Mouse (Mus musculus) forebrain, embryonic 14.5 days (tissue): Measurements from ENCODE around the gene Dgki. TPM values are rescaled to one million over a fixed set of nuclear protein-coding genes. Genes with fewer than 3 reads are reported as not detected.
"Not testable (repeated sequence)": the region's sequence is repeated elsewhere in the genome, so short reads cannot be mapped to it uniquely, and the experiment has no call there.

Experiments
- ATAC-seq: fragments of 200-750 bp; cut with Nextera tagmentation; 2 replicates; pipeline ENCODE4 v1.8.0; 2017; ENCODE audit warnings: mild to moderate bottlenecking, moderate library complexity
- DNase-seq: peaks from one replicate; pipeline ENCODE4 v3.0.0-alpha.2; 2015; ENCODE audit warnings: low spot score
- H3K27ac ChIP-seq: fragments of 300-500 bp; sonication (generic); 2 replicates; pipeline ENCODE4 v1.5.1; 2014; ENCODE audit warnings: low read depth, mild to moderate bottlenecking, control low read depth, low read length, moderate library complexity
- H3K27me3 ChIP-seq: fragments of 300-500 bp; sonication (generic); replicated peaks from 2 replicates; pipeline ENCODE4 v1.6.1; 2014; ENCODE audit warnings: low read length, control low read depth, mixed read lengths; ENCODE audit not compliant: control insufficient read depth, insufficient read depth
- H3K36me3 ChIP-seq: fragments of 300-500 bp; sonication (generic); 2 replicates; pipeline ENCODE4 v1.6.1; 2014; ENCODE audit warnings: low read length, control low read depth; ENCODE audit not compliant: control insufficient read depth, insufficient read depth
- H3K4me1 ChIP-seq: fragments of 300-500 bp; sonication (generic); 2 replicates; pipeline ENCODE4 v1.6.1; 2014; ENCODE audit warnings: antibody characterized with exemption, low read length, control low read depth; ENCODE audit not compliant: control insufficient read depth, insufficient read depth
- H3K4me2 ChIP-seq: fragments of 300-500 bp; sonication (generic); 2 replicates; pipeline ENCODE4 v1.6.1; 2014; ENCODE audit warnings: mild to moderate bottlenecking, control low read depth, low read length
- H3K4me3 ChIP-seq: fragments of 300-500 bp; sonication (generic); 2 replicates; pipeline ENCODE4 v1.5.1; 2014; ENCODE audit warnings: low read depth, low read length, control low read depth
- H3K9ac ChIP-seq: fragments of 300-500 bp; sonication (generic); 2 replicates; pipeline ENCODE4 v1.6.1; 2014; ENCODE audit warnings: mild to moderate bottlenecking, low read length, control low read depth, moderate library complexity
- H3K9me3 ChIP-seq: fragments of 300-500 bp; sonication (generic); replicated peaks from 2 replicates; pipeline ENCODE4 v1.6.1; 2016; ENCODE audit warnings: low read length, control low read depth, mixed read lengths; ENCODE audit not compliant: control insufficient read depth
- WGBS: fragments of 180-500 bp; shearing (Covaris S2); extraction: QIAGEN DNeasy Blood & Tissue Kit; methylation state at CpG from one replicate; pipeline ENCODE4 v1.1.7; 2014; 5-methylcytosine and 5-hydroxymethylcytosine counted together
- polyA plus RNA-seq: library from polyadenylated mRNA; unstranded; fragments of >200 nt; fragmentation: Nextera tagmentation; extraction: Ambion mirVana; gene quantifications from 2 replicates; pipeline ENCODE4 v1.2.1, GENCODE M21; 2014

Gene Dgki
- polyA plus RNA-seq, 1 experiment from 2014 or later = 3.8 TPM

DNA sequence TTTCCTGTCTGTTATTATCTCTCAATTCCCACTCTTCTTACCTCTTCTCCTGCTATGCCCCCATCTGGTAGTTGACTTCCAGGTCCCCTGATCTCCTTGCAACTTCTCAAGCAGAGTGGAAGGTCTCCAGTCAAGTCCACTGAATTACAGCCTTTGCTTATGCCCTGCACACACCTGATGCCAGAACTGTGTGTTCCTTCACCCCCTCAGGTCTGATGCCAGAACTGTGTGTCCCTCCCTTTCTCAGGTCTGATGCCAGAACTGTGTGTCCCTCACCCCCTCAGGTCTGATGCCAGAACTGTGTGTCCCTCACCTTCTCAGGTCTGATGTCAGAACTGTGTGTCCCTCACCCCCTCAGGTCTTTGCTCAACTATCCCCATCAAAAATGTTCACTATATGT lies 161.2 kb downstream of the Dgki start:
- DNase-seq (no peak), ATAC-seq (no peak)
- Histone ChIP-seq H3K9ac (no peak overlapping the region), H3K4me3 (no peak overlapping the region), H3K27ac (no peak overlapping the region), H3K9me3 (no peaks in the 10 kb centered on the region), H3K27me3 (no peaks in the 10 kb centered on the region), H3K4me2 (no peak overlapping the region), H3K36me3 (no peaks in the 10 kb centered on the region), H3K4me1 (peaks cover 9% of the 10 kb centered on the region)

DNA sequence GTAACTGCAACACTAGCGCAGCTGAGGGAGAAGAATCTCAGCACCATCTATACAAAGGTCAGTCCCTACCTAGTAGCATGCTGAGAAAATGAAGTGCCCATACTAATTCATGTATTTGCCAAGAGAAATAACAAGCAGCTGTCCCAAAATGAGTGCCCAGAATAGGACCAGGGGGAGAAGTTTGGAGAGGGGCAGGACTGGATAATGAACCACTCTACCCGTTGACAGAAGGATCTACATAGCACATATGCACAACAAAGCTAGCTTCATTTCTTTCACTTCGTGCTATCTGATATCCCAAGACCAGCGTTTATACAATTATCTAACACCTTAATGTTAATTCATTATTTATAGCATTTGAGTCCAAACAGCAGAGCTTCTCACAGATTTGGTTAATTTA lies 168.7 kb downstream of the Dgki start:
- 0 out of 2 replicates have a peak, but pooled peaks have one; percentile 44 for ATAC-seq
- no peaks in the 10 kb centered on the region for H3K27me3 ChIP-seq
- no peak overlapping the region for H3K4me2 ChIP-seq
- H3K36me3 ChIP-seq = no peaks in the 10 kb centered on the region
- no peak overlapping the region; the same call in 1 of the 2 replicates for H3K27ac ChIP-seq
- no peaks in the 10 kb centered on the region for H3K4me1 ChIP-seq
- DNase-seq = peak; percentile 22
- H3K9me3 ChIP-seq = no peaks in the 10 kb centered on the region
- WGBS = 58% methylated on average over 4 of the region's 4 CpGs
- H3K4me3 ChIP-seq = no peak overlapping the region
- H3K9ac ChIP-seq = no peak overlapping the region

DNA sequence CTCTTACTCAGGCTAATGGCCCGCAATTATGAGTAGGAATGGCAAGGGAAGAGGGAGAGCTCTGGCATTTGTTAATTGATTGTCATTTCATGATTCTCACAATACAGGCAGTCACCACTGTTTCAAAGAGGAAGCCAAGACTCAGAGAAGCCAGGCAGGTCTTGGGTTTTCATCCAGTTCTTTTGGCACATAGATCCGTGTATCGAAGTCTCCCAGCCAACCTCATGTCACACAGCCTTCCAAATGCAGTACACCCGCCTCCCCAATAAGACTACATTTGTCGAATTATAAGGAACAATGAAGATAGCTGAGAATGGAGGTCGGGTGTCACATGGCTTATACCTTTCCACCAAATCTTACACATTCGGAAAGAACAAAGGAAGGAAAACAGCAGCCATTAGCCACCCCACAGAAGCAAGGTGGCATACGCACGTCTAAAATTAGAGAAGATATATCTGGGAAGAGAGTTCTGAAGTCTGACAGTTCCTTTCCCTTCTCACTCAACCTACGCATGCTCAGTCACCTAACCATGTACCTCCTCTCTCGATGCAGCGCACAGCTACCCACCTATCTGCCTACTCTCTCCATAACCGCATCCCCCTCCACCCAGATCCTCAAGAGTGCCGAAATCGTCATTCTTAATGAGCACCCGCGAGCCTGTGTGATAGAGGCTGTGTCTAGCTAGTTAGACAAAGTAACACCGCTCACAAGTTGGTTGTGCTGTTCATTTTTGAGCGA lies 179.4 kb downstream of the Dgki start:
- ATAC-seq (no peak), DNase-seq (no peak)
- no peak overlapping the region for H3K4me3 ChIP-seq
- no peaks in the 10 kb centered on the region for H3K4me1 ChIP-seq
- H3K27ac ChIP-seq = no peak overlapping the region
- WGBS = 90% methylated on average over 19 of the region's 19 CpGs
- H3K36me3 ChIP-seq = no peaks in the 10 kb centered on the region
- H3K27me3 ChIP-seq = no peaks in the 10 kb centered on the region
- no peaks in the 10 kb centered on the region for H3K9me3 ChIP-seq
- H3K4me2 ChIP-seq = no peak overlapping the region
- H3K9ac ChIP-seq = no peak overlapping the region

DNA sequence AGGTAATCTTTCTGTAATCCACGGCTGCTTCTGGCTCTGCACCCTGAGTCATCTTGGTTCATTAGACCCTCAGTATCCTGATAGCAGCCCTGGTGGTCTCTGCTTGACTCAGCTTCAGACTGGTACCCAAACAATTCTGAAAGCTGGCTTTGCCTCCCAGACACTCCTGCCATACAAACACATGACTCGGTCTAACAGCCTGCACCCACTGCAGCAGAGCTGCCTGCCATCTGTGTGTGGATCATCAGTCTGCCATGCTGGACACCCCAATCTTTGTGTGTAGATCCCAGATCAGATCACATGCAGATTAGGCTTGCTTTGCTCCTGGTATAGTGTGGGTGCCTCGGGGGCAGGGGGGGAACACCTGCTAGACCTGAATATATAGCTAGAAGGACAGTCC lies 180.8 kb downstream of the Dgki start:
- WGBS = 88% methylated on average over 3 of the region's 3 CpGs
- no peaks in the 10 kb centered on the region for H3K27me3 ChIP-seq
- H3K4me1 ChIP-seq = no peaks in the 10 kb centered on the region
- H3K9ac ChIP-seq = no peak overlapping the region
- H3K27ac ChIP-seq = no peak overlapping the region
- DNase-seq (no peak), ATAC-seq (no peak)
- no peaks in the 10 kb centered on the region for H3K9me3 ChIP-seq
- H3K4me2 ChIP-seq = no peak overlapping the region
- H3K4me3 ChIP-seq = no peak overlapping the region
- H3K36me3 ChIP-seq = no peaks in the 10 kb centered on the region

DNA sequence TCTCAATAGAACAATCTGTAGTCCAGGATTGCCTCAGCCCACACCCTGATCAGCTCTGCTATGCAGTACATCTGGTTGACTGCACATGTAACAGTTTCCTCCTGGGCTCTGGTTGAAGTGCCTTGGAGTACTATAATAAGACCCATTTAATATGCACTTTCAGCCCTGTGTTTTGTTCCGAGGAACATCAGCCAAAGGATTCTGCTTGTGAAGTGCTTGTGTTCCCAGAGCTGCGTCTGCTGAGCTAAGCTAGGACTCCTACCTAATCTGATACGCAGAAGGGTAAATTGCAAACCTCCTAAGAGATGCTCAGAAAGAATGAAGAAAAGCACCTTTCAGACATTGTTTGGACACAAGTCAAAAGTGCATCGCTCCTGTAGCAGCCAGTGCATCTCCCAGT lies 186.9 kb downstream of the Dgki start:
- no peaks in the 10 kb centered on the region for H3K9me3 ChIP-seq
- WGBS = 90% methylated on average over 4 of the region's 4 CpGs
- no peaks in the 10 kb centered on the region for H3K27me3 ChIP-seq
- DNase-seq (no peak), ATAC-seq (no peak)
- H3K4me2 ChIP-seq = no peak overlapping the region
- H3K27ac ChIP-seq = no peak overlapping the region
- H3K4me1 ChIP-seq = no peaks in the 10 kb centered on the region
- H3K4me3 ChIP-seq = no peak overlapping the region
- H3K36me3 ChIP-seq = no peaks in the 10 kb centered on the region
- H3K9ac ChIP-seq = no peak overlapping the region

DNA sequence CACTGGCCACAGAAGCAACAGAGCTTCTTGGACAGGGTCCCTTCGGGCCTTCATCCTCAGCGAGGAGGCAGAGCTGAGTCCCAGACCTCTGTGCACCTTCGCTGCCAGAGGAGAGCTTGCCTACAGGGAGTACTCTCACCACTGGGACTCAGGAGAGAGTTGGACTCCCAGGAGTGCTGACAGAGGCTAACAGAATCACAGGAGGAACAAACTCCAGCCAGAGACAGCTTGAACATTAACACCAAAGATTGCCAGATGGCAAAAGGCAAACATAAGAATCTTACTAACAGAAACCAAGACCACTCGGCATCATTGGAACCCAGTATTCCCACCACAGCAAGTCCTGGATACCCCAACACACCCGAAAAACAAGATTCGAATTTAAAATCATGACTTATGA lies 193.7 kb downstream of the Dgki start:
- not testable (repeated sequence) for H3K36me3 ChIP-seq, H3K9ac ChIP-seq, H3K4me2 ChIP-seq, H3K4me1 ChIP-seq, H3K4me3 ChIP-seq, DNase-seq, ATAC-seq, H3K27ac ChIP-seq, H3K9me3 ChIP-seq, H3K27me3 ChIP-seq
- WGBS = 92% methylated on average over 6 of the region's 6 CpGs

DNA sequence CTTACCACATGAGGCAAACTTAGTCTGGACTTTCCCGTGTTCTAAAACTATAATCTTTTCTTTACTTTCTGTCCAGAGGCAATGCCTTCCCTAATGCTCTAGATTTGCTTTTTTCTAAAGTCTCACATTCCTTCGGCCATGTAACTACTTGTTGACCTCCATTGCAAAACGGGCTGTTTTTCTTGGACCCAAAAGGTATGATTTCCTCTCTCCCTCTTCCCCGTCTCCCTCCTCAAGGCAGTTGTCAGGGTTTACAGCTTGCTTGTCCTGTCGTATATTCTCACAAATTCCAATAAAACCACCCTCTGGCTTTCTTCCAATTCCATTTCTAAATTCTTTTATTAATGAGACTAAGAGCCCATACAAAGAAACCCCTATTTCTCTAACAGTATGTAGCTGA lies 199.6 kb downstream of the Dgki start:
- H3K4me2 ChIP-seq = no peak overlapping the region
- ATAC-seq (no peak), DNase-seq (no peak)
- H3K9me3 ChIP-seq = no peaks in the 10 kb centered on the region
- H3K4me3 ChIP-seq = no peak overlapping the region
- H3K36me3 ChIP-seq = no peaks in the 10 kb centered on the region
- WGBS = 73% methylated on average over 5 of the region's 5 CpGs
- no peaks in the 10 kb centered on the region for H3K27me3 ChIP-seq
- no peak overlapping the region for H3K9ac ChIP-seq
- no peaks in the 10 kb centered on the region for H3K4me1 ChIP-seq
- H3K27ac ChIP-seq = no peak overlapping the region

DNA sequence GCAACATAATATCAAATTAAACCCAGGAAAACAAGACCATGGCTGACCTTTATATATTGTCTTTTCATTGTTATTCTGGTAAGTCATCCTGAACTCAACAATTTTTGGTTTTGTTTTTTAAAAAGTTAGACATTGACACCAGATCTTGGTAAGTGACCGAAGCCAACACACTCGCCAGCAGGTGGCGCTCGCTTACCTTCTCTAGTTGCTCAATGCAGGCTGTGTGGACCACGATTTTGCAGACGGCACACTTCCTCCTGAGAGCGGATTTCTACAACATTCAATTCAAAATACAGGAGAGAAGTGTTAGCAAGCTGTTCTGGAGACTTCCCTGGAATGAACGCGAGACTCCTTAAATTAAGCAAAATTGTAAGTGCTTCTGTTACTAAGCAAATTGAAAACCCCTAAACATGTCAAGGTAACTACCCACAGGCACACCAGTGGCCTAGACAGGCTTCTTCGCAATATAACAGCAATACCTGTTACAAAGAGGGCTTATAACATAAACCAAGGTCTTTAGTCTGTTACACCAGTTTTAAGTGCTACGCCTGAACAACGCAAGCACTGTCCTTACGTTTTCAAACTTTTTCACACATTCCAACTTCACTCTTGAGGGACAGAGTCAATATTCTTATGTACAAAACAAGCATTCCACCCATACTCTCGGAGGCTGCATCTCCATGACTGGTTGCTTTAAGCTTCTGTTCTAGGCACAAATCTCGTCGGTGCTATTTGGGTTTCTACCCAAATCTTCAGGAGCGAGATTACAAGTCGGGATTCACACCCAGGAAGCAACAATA lies 202.4 kb downstream of the Dgki start:
- no peak overlapping the region for H3K4me2 ChIP-seq
- H3K4me3 ChIP-seq = no peak overlapping the region
- WGBS = 49% methylated on average over 18 of the region's 18 CpGs
- H3K9ac ChIP-seq = no peak overlapping the region
- no peaks in the 10 kb centered on the region for H3K9me3 ChIP-seq
- ATAC-seq (peak; percentile 87), DNase-seq (peak; percentile 95)
- no peak overlapping the region for H3K27ac ChIP-seq
- H3K36me3 ChIP-seq = no peaks in the 10 kb centered on the region
- no peaks in the 10 kb centered on the region for H3K27me3 ChIP-seq
- no peaks in the 10 kb centered on the region for H3K4me1 ChIP-seq

DNA sequence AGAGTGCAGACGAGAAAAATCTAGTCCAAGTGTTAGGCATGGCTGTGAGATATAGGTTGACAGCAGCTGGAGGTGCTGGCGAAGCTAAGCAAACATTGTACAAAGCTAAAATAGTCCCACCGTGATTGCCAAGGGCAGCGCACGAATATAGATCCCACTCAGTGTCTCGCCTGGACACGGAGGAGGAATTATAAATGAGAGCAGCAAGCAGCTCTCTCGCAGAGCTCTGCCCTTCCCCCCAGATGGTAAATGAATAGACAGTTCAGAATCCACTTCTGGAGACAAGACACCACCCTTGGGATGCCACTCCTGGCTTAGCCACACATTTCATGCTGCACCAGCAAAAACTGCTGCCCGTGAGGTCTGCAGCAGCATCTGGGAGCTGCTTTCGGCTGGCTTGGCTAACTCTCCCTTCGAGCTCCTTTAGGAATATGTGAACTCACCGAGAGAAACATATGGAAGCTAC lies 203.1 kb downstream of the Dgki start:
- DNase-seq = no peak
- H3K4me3 ChIP-seq = no peak overlapping the region
- no peak overlapping the region for H3K4me2 ChIP-seq

More for the DNA sequence above, 203.1 kb downstream of the Dgki start:
- H3K4me1 ChIP-seq = no peaks in the 10 kb centered on the region
- no peaks in the 10 kb centered on the region for H3K27me3 ChIP-seq
- peak; percentile 37 for ATAC-seq
- 68% methylated on average over 12 of the region's 12 CpGs for WGBS
- no peak overlapping the region for H3K27ac ChIP-seq
- no peaks in the 10 kb centered on the region for H3K9me3 ChIP-seq
- H3K9ac ChIP-seq = no peak overlapping the region
- H3K36me3 ChIP-seq = no peaks in the 10 kb centered on the region
